Mouse (Mus musculus) limb, embryonic 14.5 days (tissue): Measurements from ENCODE around the gene Gab2. TPM values are rescaled to one million over a fixed set of nuclear protein-coding genes. Genes with fewer than 3 reads are reported as not detected.

Experiments
- ATAC-seq: fragments of 200-750 bp; cut with Nextera tagmentation; 2 replicates; pipeline ENCODE4 v1.8.0; 2017; ENCODE audit warnings: low read depth, moderate number of reproducible peaks, moderate TSS enrichment; ENCODE audit not compliant: low FRiP score
- DNase-seq: peaks from one replicate; pipeline ENCODE4 v3.0.0-alpha.2; 2015; ENCODE audit warnings: low spot score
- H3K27ac ChIP-seq: fragments of 300-500 bp; sonication (generic); replicated peaks from 2 replicates; pipeline ENCODE4 v1.5.1; 2014; ENCODE audit warnings: low read depth, mild to moderate bottlenecking, low read length, moderate library complexity, mixed read lengths
- H3K27me3 ChIP-seq: fragments of 300-500 bp; sonication (generic); 2 replicates; pipeline ENCODE4 v1.6.1; 2014; ENCODE audit warnings: low read length, mixed read lengths; ENCODE audit not compliant: control insufficient read depth, insufficient read depth
- H3K36me3 ChIP-seq: fragments of 300-500 bp; sonication (generic); 2 replicates; pipeline ENCODE4 v1.6.1; 2014; ENCODE audit warnings: mild to moderate bottlenecking, low read length, moderate library complexity, mixed read lengths; ENCODE audit not compliant: control insufficient read depth, insufficient read depth
- H3K4me1 ChIP-seq: fragments of 300-500 bp; sonication (generic); 2 replicates; pipeline ENCODE4 v1.6.1; 2014; ENCODE audit warnings: antibody characterized with exemption, low read length, mixed read lengths; ENCODE audit not compliant: control insufficient read depth, insufficient read depth
- H3K4me2 ChIP-seq: fragments of 300-500 bp; sonication (generic); replicated peaks from 2 replicates; pipeline ENCODE4 v1.6.1; 2014; ENCODE audit warnings: low read depth, mild to moderate bottlenecking, low read length, moderate library complexity; ENCODE audit not compliant: severe bottlenecking
- H3K4me3 ChIP-seq: fragments of 300-500 bp; sonication (generic); replicated peaks from 2 replicates; pipeline ENCODE4 v1.5.1; 2014; ENCODE audit warnings: low read length
- H3K9ac ChIP-seq: fragments of 300-500 bp; sonication (generic); 2 replicates; pipeline ENCODE4 v1.6.1; 2014; ENCODE audit warnings: mild to moderate bottlenecking, low read depth, low read length, moderate library complexity; ENCODE audit not compliant: severe bottlenecking
- H3K9me3 ChIP-seq: fragments of 300-500 bp; sonication (generic); 2 replicates; pipeline ENCODE4 v1.6.1; 2016; ENCODE audit warnings: low read length; ENCODE audit not compliant: control insufficient read depth
- POLR2A ChIP-seq: fragments of 200-500 bp; IDR thresholded peaks from 2 replicates; pipeline ENCODE4 v1.8.0; 2012; ENCODE audit warnings: inconsistent platforms, mild to moderate bottlenecking, moderate library complexity, borderline replicate concordance; ENCODE audit not compliant: insufficient read depth, insufficient read length; ENCODE audit errors: extremely low read depth
- WGBS: fragments of 180-500 bp; shearing (Covaris S2); extraction: QIAGEN DNeasy Blood & Tissue Kit; methylation state at CpG from one replicate; pipeline ENCODE4 v1.1.7; 2014; 5-methylcytosine and 5-hydroxymethylcytosine counted together
- polyA plus RNA-seq, 2 experiments: library from polyadenylated mRNA; depleted of rRNA in 1 of 2; stranded (reverse) in 1 of 2; unstranded in 1 of 2; fragments of >200 nt; fragmentation: Nextera tagmentation in 1 of 2; extraction: Ambion mirVana in 1 of 2; gene quantifications; 2 replicates each; pipeline versions ENCODE4 v1.2.1 to v1.2.3; 2012 to 2014

Gab2 gene
- polyA plus RNA-seq, 2 experiments = 5.1 to 7.7 TPM

- H3K4me1 ChIP-seq = no peaks in the 10 kb centered on the region
- H3K27ac ChIP-seq = no peak overlapping the region
- H3K9me3 ChIP-seq = no peaks in the 10 kb centered on the region
- ATAC-seq (no peak), DNase-seq (no peak)
- no peak for TF ChIP-seq POLR2A
- no peak overlapping the region for H3K9ac ChIP-seq
- no peak overlapping the region for H3K4me3 ChIP-seq
- 89% methylated on average over 4 of the region's 4 CpGs for WGBS
- no peaks in the 10 kb centered on the region for H3K27me3 ChIP-seq
- H3K36me3 ChIP-seq = no peaks in the 10 kb centered on the region
- no peak overlapping the region for H3K4me2 ChIP-seq
Measured at GRCm38 (mm10) chr7:97171719-97172118, 90.3 kb downstream of the Gab2 start.

- Histone ChIP-seq H3K27me3 (no peaks in the 10 kb centered on the region), H3K4me3 (no peak overlapping the region), H3K9me3 (no peaks in the 10 kb centered on the region), H3K27ac (no peak overlapping the region), H3K4me1 (no peaks in the 10 kb centered on the region), H3K9ac (no peak overlapping the region), H3K36me3 (no peaks in the 10 kb centered on the region), H3K4me2 (no peak overlapping the region)
- DNase-seq (no peak), ATAC-seq (no peak)
- no peak for TF ChIP-seq POLR2A
- 80% methylated on average over 3 of the region's 3 CpGs for WGBS
Measured at GRCm38 (mm10) chr7:97172126-97172525, 90.7 kb downstream of the Gab2 start.

- Histone ChIP-seq H3K27ac (no peak overlapping the region), H3K27me3 (no peaks in the 10 kb centered on the region), H3K36me3 (no peaks in the 10 kb centered on the region), H3K4me1 (no peaks in the 10 kb centered on the region), H3K4me3 (no peak overlapping the region), H3K9ac (no peak overlapping the region), H3K4me2 (no peak overlapping the region), H3K9me3 (no peaks in the 10 kb centered on the region)
- DNase-seq (no peak), ATAC-seq (no peak)
- no peak for TF ChIP-seq POLR2A
- 83% methylated on average over 1 of the region's 1 CpGs for WGBS
Measured at GRCm38 (mm10) chr7:97181931-97182330, 100.5 kb downstream of the Gab2 start.

GRCm38 (mm10) chr7:97183426-97183825 lies 102.0 kb downstream of the Gab2 start:
- no peak for DNase-seq

GRCm38 (mm10) chr7:97184005-97184404 lies 102.6 kb downstream of the Gab2 start:
- Histone ChIP-seq H3K4me2 (no peak overlapping the region), H3K4me1 (no peaks in the 10 kb centered on the region), H3K9me3 (no peaks in the 10 kb centered on the region), H3K4me3 (no peak overlapping the region), H3K27ac (no peak overlapping the region), H3K27me3 (no peaks in the 10 kb centered on the region), H3K36me3 (no peaks in the 10 kb centered on the region), H3K9ac (no peak overlapping the region)
- WGBS = 91% methylated on average over 1 of the region's 1 CpGs
- DNase-seq (no peak), ATAC-seq (no peak)
- TF ChIP-seq POLR2A = no peak

More at GRCm38 (mm10) chr7:97183426-97183825, 102.0 kb downstream of the Gab2 start:
- Histone ChIP-seq H3K27ac (no peak overlapping the region), H3K9me3 (no peaks in the 10 kb centered on the region), H3K4me3 (no peak overlapping the region), H3K4me2 (no peak overlapping the region), H3K36me3 (no peaks in the 10 kb centered on the region), H3K4me1 (no peaks in the 10 kb centered on the region), H3K27me3 (no peaks in the 10 kb centered on the region), H3K9ac (no peak overlapping the region)
- WGBS = 64% methylated on average over 4 of the region's 4 CpGs
- ATAC-seq = no peak
- TF ChIP-seq POLR2A = no peak

- no peak overlapping the region for H3K4me2 ChIP-seq
- no peak for TF ChIP-seq POLR2A
- no peak overlapping the region for H3K27ac ChIP-seq
- DNase-seq (no peak), ATAC-seq (no peak)
- 97% methylated on average over 2 of the region's 2 CpGs for WGBS
- H3K9me3 ChIP-seq = no peaks in the 10 kb centered on the region
- no peaks in the 10 kb centered on the region for H3K27me3 ChIP-seq
- no peaks in the 10 kb centered on the region for H3K4me1 ChIP-seq
- no peak overlapping the region for H3K9ac ChIP-seq
- no peaks in the 10 kb centered on the region for H3K36me3 ChIP-seq
- H3K4me3 ChIP-seq = no peak overlapping the region
Measured at GRCm38 (mm10) chr7:97187387-97188081, 106.1 kb downstream of the Gab2 start.
